Mouse (Mus musculus): ENCODE measurements around the gene Hao2. TPM values are rescaled to one million over a fixed set of nuclear protein-coding genes. Genes with fewer than 3 reads are reported as not detected.

The Hao2 gene
- total and polyA plus RNA-seq, 3 experiments = not detected

- Histone ChIP-seq H3K36me3 (ENCODE audit: control insufficient read depth, insufficient read depth, low read length) (no peaks in the 10 kb centered on the region), H3K27ac (no peak overlapping the region), H3K4me1 (ENCODE audit: control insufficient read depth, insufficient read depth, low read length) (no peaks in the 10 kb centered on the region), H3K4me3 (no peak overlapping the region), H3K79me2 (replicated peaks; ENCODE audit: control insufficient read depth, insufficient read depth, low read length) (no peaks in the 10 kb centered on the region), H3K27me3 (ENCODE audit: control insufficient read depth, insufficient read depth, low read length) (no peaks in the 10 kb centered on the region), H3K9ac (ENCODE audit: low read depth, low read length) (no peak overlapping the region)
- intact Hi-C loops (cut with DNase I) = no loop called here
- TF ChIP-seq CTCF (IDR thresholded peaks at IDR 0.05) (no peak), EP300 (IDR thresholded peaks at IDR 0.05; ENCODE audit: insufficient read depth, low read depth, low read length) (no peak), POLR2A (IDR thresholded peaks at IDR 0.05; ENCODE audit: insufficient read depth, low read depth, low read length) (no peak)
- no peak for DNase-seq
- 8% methylated on average over 1 of the region's 1 CpGs for WGBS
These were observed 36.1 kb downstream of the Hao2 start for GRCm38 (mm10) chr3:98856892-98857291.

DNA sequence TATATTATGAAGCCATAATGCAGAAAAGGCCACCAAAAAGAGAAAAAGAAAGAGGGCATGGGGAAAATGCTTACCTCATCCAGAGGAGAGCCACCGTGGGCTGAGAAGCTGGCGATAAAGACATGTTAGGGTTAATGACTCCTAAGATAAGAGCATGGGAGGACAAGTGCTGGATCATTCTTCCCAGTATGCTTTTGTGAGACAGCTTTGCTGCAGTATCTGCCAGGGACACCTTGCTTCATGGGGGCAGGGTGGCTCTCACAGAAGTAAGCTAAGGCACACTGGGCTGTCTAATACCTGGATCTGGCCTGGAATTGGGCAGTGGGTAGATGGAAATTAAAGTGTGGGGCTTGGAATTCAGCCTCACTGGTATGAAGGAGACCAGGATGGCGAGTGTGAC is 37.9 kb downstream of the Hao2 start:
- intact Hi-C loops (cut with DNase I) = no loop called here
- H3K4me1 ChIP-seq (ENCODE audit: control insufficient read depth, insufficient read depth, low read length) = no peaks in the 10 kb centered on the region

DNA sequence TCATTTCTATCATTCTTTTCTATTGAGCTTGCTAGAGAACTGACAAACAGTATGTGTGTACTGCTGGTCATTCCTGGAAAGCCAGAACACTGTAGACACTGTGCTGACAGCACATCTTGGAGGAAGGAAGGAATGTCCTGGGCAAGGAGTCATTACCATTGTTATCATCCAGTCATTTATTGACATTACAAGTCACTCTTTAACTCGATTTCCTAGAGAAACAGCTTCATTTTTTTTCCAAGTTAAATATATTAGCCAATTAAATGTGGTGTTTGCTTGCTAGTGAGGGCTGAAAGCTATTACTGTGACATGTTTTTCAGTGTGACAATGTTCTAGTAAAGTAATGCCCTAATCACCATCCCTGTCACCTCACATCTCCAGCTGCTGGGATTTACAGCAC is 39.4 kb downstream of the Hao2 start:
- Histone ChIP-seq H3K4me3 (no peak overlapping the region), H3K27ac (no peak overlapping the region), H3K36me3 (ENCODE audit: control insufficient read depth, insufficient read depth, low read length) (no peaks in the 10 kb centered on the region), H3K4me1 (ENCODE audit: control insufficient read depth, insufficient read depth, low read length) (no peaks in the 10 kb centered on the region), H3K27me3 (ENCODE audit: control insufficient read depth, insufficient read depth, low read length) (no peaks in the 10 kb centered on the region), H3K9ac (ENCODE audit: low read depth, low read length) (no peak overlapping the region), H3K79me2 (replicated peaks; ENCODE audit: control insufficient read depth, insufficient read depth, low read length) (no peaks in the 10 kb centered on the region)
- intact Hi-C loops (cut with DNase I) = no loop called here
- no peak for DNase-seq
- 8% methylated on average over 1 of the region's 1 CpGs for WGBS
- TF ChIP-seq EP300 (IDR thresholded peaks at IDR 0.05; ENCODE audit: insufficient read depth, low read depth, low read length) = no peak
- TF ChIP-seq CTCF (IDR thresholded peaks at IDR 0.05) = no peak
- TF ChIP-seq POLR2A (IDR thresholded peaks at IDR 0.05; ENCODE audit: insufficient read depth, low read depth, low read length) = no peak

More for the DNA sequence above, 37.9 kb downstream of the Hao2 start:
- no peaks in the 10 kb centered on the region for H3K36me3 ChIP-seq (ENCODE audit: control insufficient read depth, insufficient read depth, low read length)
- TF ChIP-seq POLR2A (IDR thresholded peaks at IDR 0.05; ENCODE audit: insufficient read depth, low read depth, low read length) (no peak), CTCF (IDR thresholded peaks at IDR 0.05) (no peak), EP300 (IDR thresholded peaks at IDR 0.05; ENCODE audit: insufficient read depth, low read depth, low read length) (no peak)
- WGBS = 62% methylated on average over 3 of the region's 3 CpGs
- H3K79me2 ChIP-seq (replicated peaks; ENCODE audit: control insufficient read depth, insufficient read depth, low read length) = no peaks in the 10 kb centered on the region
- H3K4me3 ChIP-seq = no peak overlapping the region
- H3K27me3 ChIP-seq (ENCODE audit: control insufficient read depth, insufficient read depth, low read length) = no peaks in the 10 kb centered on the region
- H3K9ac ChIP-seq (ENCODE audit: low read depth, low read length) = no peak overlapping the region
- no peak for DNase-seq
- H3K27ac ChIP-seq = no peak overlapping the region

- Histone ChIP-seq H3K36me3 (ENCODE audit: control insufficient read depth, insufficient read depth, low read length) (no peaks in the 10 kb centered on the region), H3K9ac (ENCODE audit: low read depth, low read length) (no peak overlapping the region), H3K4me3 (no peak overlapping the region), H3K27me3 (ENCODE audit: control insufficient read depth, insufficient read depth, low read length) (no peaks in the 10 kb centered on the region), H3K4me1 (ENCODE audit: control insufficient read depth, insufficient read depth, low read length) (no peaks in the 10 kb centered on the region), H3K79me2 (replicated peaks; ENCODE audit: control insufficient read depth, insufficient read depth, low read length) (no peaks in the 10 kb centered on the region), H3K27ac (no peak overlapping the region)
- no peak for DNase-seq
- 88% methylated on average over 3 of the region's 3 CpGs for WGBS
- intact Hi-C loops (cut with DNase I) = no loop called here
- TF ChIP-seq CTCF (IDR thresholded peaks at IDR 0.05) (no peak), POLR2A (IDR thresholded peaks at IDR 0.05; ENCODE audit: insufficient read depth, low read depth, low read length) (no peak), EP300 (IDR thresholded peaks at IDR 0.05; ENCODE audit: insufficient read depth, low read depth, low read length) (no peak)
These were observed 40.0 kb downstream of the Hao2 start for GRCm38 (mm10) chr3:98853051-98853450.

DNA sequence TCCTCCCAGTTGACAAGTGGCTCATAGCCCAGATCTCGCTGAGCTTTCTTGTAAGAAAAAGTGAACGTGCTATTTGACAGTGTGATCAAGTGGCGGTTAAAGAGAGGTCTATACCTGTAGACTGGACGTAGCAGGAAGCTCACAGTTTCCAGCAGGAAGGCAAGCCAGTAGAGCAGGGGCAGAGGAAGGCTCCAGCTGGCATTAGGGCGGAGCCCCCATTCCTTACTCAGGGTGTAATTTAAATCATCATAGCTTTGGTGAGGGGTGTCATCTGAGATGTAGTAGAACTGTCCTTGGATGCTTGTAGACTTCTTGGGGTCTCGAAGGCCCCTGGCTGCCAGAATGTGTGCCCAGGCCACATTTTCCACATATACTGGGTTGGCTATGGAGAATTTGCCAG is 40.4 kb downstream of the Hao2 start:
- Histone ChIP-seq H3K36me3 (ENCODE audit: control insufficient read depth, insufficient read depth, low read length) (no peaks in the 10 kb centered on the region), H3K9ac (ENCODE audit: low read depth, low read length) (no peak overlapping the region), H3K27ac (no peak overlapping the region), H3K79me2 (replicated peaks; ENCODE audit: control insufficient read depth, insufficient read depth, low read length) (no peaks in the 10 kb centered on the region), H3K27me3 (ENCODE audit: control insufficient read depth, insufficient read depth, low read length) (no peaks in the 10 kb centered on the region), H3K4me1 (ENCODE audit: control insufficient read depth, insufficient read depth, low read length) (no peaks in the 10 kb centered on the region), H3K4me3 (no peak overlapping the region)
- TF ChIP-seq POLR2A (IDR thresholded peaks at IDR 0.05; ENCODE audit: insufficient read depth, low read depth, low read length) = no peak
- no peak for TF ChIP-seq CTCF (IDR thresholded peaks at IDR 0.05)
- no peak for TF ChIP-seq EP300 (IDR thresholded peaks at IDR 0.05; ENCODE audit: insufficient read depth, low read depth, low read length)
- no peak for DNase-seq
- intact Hi-C loops (cut with DNase I) = no loop called here
- WGBS = 78% methylated on average over 6 of the region's 6 CpGs

DNA sequence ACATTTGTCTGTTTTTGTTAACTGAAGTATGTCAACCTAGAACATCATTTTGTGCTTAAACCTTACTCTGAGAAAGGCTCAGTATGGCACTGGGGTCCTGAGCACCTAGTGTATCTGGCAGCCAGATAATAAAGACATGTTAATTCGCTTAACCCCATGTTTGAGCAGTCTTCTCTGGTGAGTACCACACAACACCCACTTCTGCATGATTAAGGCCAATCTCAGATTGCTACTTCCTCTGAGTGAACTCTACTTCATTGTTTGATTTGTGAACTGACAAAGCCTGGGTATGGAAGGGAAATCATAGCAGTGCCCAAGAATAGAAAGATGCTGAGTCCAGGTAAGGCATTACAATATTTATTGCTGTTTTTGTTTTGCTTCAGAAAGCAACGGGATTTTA is 41.2 kb downstream of the Hao2 start:
- no peaks in the 10 kb centered on the region for H3K27me3 ChIP-seq (ENCODE audit: control insufficient read depth, insufficient read depth, low read length)
- WGBS = 66% methylated on average over 2 of the region's 2 CpGs

More for the DNA sequence above, 41.2 kb downstream of the Hao2 start:
- Histone ChIP-seq H3K9ac (ENCODE audit: low read depth, low read length) (no peak overlapping the region), H3K79me2 (replicated peaks; ENCODE audit: control insufficient read depth, insufficient read depth, low read length) (no peaks in the 10 kb centered on the region), H3K27ac (no peak overlapping the region), H3K4me3 (no peak overlapping the region), H3K4me1 (ENCODE audit: control insufficient read depth, insufficient read depth, low read length) (no peaks in the 10 kb centered on the region), H3K36me3 (ENCODE audit: control insufficient read depth, insufficient read depth, low read length) (no peaks in the 10 kb centered on the region)
- no peak for DNase-seq
- no peak for TF ChIP-seq EP300 (IDR thresholded peaks at IDR 0.05; ENCODE audit: insufficient read depth, low read depth, low read length)
- no peak for TF ChIP-seq POLR2A (IDR thresholded peaks at IDR 0.05; ENCODE audit: insufficient read depth, low read depth, low read length)
- TF ChIP-seq CTCF (IDR thresholded peaks at IDR 0.05) = no peak
- intact Hi-C loops (cut with DNase I) = no loop called here
